Mouse (Mus musculus): Measurements from ENCODE around the gene Fbxw25.
"Not testable (repeated sequence)": the region's sequence is repeated elsewhere in the genome, so short reads cannot be mapped to it uniquely, and the experiment has no call there.

Fbxw25 gene

GRCm38 (mm10) chr9:109664552-109664951, at the start of gene Fbxw25:
Gene Fbxw25, minus strand, starts transcription at chr9:109664652.
- DNase-seq (ENCODE audit: low spot score) = not testable (repeated sequence)

DNA sequence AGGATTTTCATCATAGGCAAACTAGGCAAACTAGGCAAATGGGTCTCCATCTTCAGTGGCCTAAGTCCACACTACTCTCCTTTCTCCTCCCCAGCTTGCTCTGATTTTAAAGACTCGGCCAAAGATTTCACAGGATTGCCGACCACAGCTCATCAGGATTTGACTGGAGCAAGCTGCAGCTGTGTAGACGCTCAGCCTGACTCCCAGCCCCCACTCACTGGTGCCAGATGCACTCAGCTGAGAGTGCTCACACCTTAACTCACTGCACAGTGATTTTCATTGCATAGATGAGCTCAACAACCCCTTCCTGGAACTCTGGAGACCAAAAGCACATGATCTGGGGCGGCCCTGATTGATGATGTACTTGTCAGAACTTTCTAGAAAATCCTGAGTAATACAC, 38.1 kb upstream of the Fbxw25 start, which contains the start of gene Fbxw18:
Fbxw18 (minus strand) TSS at position 101 of the 400 bp plus-strand sequence.
- DNase-seq (ENCODE audit: low spot score) = not testable (repeated sequence)

DNA sequence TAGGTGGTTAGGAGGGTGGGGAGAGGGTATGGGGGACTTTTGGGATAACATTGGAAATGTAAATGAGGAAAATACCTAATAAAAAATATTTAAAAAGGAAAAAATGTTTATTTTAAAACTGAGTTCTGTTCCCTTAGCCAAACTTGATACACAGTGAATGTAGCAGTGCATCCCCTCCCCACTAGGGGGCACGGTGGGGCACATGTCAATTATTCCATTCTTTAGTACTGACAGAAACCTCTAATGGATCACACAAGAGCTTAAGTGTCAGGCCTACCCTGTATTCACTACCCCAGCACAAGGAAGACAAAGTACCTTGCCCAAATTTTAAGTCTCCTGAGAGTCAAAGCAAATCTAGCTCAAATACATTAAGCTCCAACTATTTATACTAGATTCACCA, 20.8 kb upstream of the Fbxw25 start:
- DNase-seq (ENCODE audit: low spot score) = peak; percentile 31

DNA sequence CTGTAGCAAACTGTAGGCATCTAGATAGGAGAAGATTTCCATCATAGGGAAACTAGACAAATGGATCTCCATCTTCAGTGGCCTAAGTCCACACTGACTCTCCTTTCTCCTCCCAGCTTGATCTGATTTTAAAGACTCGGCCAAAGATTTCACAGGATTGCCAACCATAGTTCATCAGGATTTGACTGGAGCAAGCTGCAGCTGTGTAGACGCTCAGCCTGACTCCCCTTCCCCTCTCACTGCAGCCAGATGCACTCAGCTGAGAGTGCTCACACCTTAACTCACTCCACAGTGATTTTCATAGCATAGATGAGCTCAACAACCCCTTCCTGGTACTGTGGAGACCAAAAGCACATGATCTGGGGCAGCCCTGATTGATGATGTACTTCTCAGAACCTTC, 38.5 kb downstream of the Fbxw25 start, which contains the start of gene Fbxw24:
Fbxw24 (minus strand) TSS at position 101 of the 400 bp plus-strand sequence.
- DNase-seq (ENCODE audit: low spot score) = not testable (repeated sequence)

DNA sequence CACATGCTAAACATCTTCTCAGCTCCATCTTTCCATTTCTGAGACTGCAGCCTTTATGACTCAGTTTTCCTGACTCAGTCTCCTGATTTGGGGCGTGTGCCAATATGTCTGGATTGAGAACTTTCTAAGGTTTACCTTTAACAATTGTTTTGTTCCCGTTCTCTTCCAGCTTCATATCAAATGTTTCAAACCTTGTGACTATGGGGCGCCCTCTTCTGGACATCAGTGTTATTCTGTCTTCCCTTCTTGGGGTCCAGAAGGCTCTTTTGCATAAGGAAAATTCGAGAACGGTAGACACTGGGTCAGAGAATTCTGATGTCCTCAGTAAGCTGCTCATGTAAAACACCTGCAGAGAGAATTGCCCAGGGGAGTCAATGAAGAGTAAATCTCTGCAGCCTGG, 57.6 kb downstream of the Fbxw25 start:
- peak; percentile 25 for DNase-seq (ENCODE audit: low spot score)

DNA sequence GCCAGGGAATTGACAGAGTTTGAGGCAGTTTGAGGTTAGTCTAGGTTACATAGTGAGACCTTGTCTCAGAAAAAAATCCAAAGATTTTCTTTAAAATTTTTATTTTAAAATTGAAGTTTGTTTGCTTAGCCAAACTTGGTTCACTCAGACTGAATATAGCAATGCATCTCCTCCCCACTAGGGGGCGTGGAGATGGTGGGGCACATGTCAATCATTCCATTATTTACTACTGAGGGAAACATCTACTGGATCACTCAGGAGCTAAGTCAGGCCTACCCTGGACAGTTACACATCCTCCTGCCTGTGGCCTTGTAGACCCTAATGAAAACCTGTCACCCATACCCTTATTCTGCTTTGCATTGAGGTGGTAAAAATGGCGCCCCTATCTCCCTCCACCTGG, 62.3 kb downstream of the Fbxw25 start:
- DNase-seq (ENCODE audit: low spot score) = not testable (repeated sequence)

DNA sequence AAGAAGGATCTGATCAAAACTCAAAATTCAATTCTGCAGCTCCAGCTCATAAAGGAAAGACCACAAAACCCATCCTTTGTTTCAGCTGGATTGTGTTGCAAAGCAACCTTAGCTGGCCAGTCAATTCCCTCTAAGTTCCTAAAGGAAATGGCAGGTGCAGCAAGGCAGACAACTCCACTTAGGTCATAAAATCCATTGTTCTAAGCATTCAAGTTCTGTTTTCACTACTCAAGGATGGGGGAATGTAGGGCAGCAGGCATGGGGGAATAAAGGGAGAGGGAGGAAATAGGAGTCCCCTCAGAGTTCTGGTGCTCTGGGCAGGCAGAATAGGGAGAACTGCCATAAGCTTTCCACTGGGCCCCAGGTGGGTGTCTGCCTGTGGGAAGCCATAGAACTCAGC, 67.2 kb downstream of the Fbxw25 start:
- no peak for DNase-seq (ENCODE audit: low spot score)

Data from ovary, postnatal 14 days (tissue).